Mouse (Mus musculus) gastrocnemius, adult 2 months (tissue): ENCODE results near the gene Gm49391. TPM values are rescaled to one million over a fixed set of nuclear protein-coding genes. Genes with fewer than 3 reads are reported as not detected.
"Not testable (repeated sequence)": the region's sequence is repeated elsewhere in the genome, so short reads cannot be mapped to it uniquely, and the experiment has no call there.

Source experiments
- DNase-seq: peaks from one replicate; pipeline ENCODE4 v3.0.0; 2022
- H3K27ac ChIP-seq: fragments of 200-600 bp; 2 replicates; pipeline ENCODE4 v1.8.1; 2022; ENCODE audit warnings: mild to moderate bottlenecking
- H3K4me3 ChIP-seq: fragments of 200-600 bp; 2 replicates; pipeline ENCODE4 v1.8.1; 2022; ENCODE audit warnings: mild to moderate bottlenecking, moderate library complexity
- CTCF ChIP-seq: fragments of 200-600 bp; IDR thresholded peaks from 2 replicates; pipeline ENCODE4 v1.8.1; 2022; ENCODE audit warnings: antibody characterized with exemption, mild to moderate bottlenecking, moderate library complexity
- intact Hi-C: fragments of 180-260 bp; cut with DNase I; formaldehyde crosslinking; loops from one replicate; pipeline ENCODE4 v1.15.1; 2025
- long read RNA-seq, 2 experiments: library from polyadenylated mRNA; stranded (forward); transcript quantifications; one replicate each; pipeline ENCODE4 v2.0.0; 2021
- total RNA-seq, 2 experiments: library from RNA; stranded (reverse); gene quantifications; 2 replicates each; pipeline ENCODE4 v1.2.3; 2021

The Gm49391 gene
- 1 to 10 TPM in 1 of 2 experiments, not detected in 1; 4.7 TPM for total RNA-seq
- long read RNA-seq, experiment 1 = 0 reads
- long read RNA-seq, experiment 2 = 0 reads

DNA sequence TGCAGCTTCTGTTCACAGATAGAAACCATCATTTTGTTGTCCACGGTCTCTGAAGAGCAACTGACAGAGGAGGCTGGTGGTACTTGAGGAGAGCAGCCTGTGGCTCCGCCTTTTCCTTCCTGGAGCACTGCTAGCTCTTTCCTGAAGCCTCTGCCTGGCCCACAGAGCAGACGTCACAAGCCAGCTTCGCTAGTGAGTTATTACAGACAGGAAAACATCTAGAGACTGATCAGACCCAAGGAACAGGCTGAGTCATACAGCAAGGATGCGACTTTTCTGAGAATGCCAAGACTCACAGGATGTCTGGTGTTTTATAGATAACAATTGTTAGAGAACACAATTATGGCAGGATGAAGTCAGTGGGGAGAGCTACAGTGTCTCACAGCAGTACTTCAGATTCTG, at the start of gene Gm49391, which contains the start of gene Ctla2a:
TSS of gene Gm49391 (minus strand) at position 72 of the 402 bp plus-strand sequence.
TSS of gene Ctla2a (minus strand) at position 126 of the 402 bp plus-strand sequence.
- intact Hi-C loops = loop anchor here (1.0 kb wide), 1 partner anchor 39 kb away; the partner anchor contains the start of gene Ctla2b
- peak; percentile 25 for DNase-seq
- TF ChIP-seq CTCF = no peak
- Histone ChIP-seq H3K4me3 (peak within 1 kb of the TSS; percentile 59), H3K27ac (peak within 1 kb of the TSS; percentile 80)

- DNase-seq, H3K4me3 ChIP-seq, H3K27ac ChIP-seq, intact Hi-C loops: not testable (repeated sequence)
- TF ChIP-seq CTCF = 0 out of 2 replicates have a peak, but pooled peaks have one; percentile 11
Measured at GRCm38 (mm10) chr13:60972319-60972718, 35.9 kb upstream of the Gm49391 start.

GRCm38 (mm10) chr13:60963985-60964384, 27.6 kb upstream of the Gm49391 start:
- H3K27ac ChIP-seq, DNase-seq, H3K4me3 ChIP-seq, intact Hi-C loops: not testable (repeated sequence)
- TF ChIP-seq CTCF = peak; percentile 17; the same call in 1 of the 2 replicates

GRCm38 (mm10) chr13:60961706-60962105, 25.3 kb upstream of the Gm49391 start:
- no peak for TF ChIP-seq CTCF
- Histone ChIP-seq H3K4me3 (no peak overlapping the region), H3K27ac (no peak overlapping the region)
- intact Hi-C loops = no loop called here
- no peak for DNase-seq

GRCm38 (mm10) chr13:60941884-60942283, 5.5 kb upstream of the Gm49391 start, which contains the start of gene Tpbpa:
TSS of gene Tpbpa (minus strand) at chr13:60941984.
- DNase-seq, H3K4me3 ChIP-seq, intact Hi-C loops, H3K27ac ChIP-seq: not testable (repeated sequence)

GRCm38 (mm10) chr13:60935490-60935889, 881 bp downstream of the Gm49391 start, which contains the start of gene Gm49393:
TSS of gene Gm49393 (minus strand) at chr13:60935590.
- intact Hi-C loops, DNase-seq: not testable (repeated sequence)
- Histone ChIP-seq H3K4me3 (peak within 1 kb of the TSS; percentile 59), H3K27ac (peak within 1 kb of the TSS; percentile 80)

DNA sequence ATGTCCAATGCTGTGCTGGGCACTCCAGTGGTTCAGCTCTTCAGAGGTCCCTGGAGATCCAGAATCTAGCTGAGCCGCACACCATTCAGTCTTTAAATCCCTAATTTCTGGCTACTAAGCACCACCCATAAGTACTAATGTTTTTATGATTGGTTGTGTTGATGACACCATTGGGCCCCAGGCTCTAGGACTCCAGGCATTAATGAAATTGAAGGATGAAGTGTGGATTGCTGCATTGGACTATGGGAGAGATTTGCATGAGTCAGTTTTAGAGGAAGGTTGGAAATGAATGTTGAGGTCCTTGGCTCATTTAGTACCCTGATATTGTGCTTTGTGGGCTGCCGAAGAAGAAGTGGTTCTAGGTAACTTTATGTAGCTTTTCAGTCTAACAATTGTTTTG, 31.6 kb downstream of the Gm49391 start, which contains the start of gene Tpbpb:
TSS of gene Tpbpb (minus strand) at position 101 of the 400 bp plus-strand sequence.
- H3K27ac ChIP-seq, intact Hi-C loops, H3K4me3 ChIP-seq, DNase-seq: not testable (repeated sequence)

DNA sequence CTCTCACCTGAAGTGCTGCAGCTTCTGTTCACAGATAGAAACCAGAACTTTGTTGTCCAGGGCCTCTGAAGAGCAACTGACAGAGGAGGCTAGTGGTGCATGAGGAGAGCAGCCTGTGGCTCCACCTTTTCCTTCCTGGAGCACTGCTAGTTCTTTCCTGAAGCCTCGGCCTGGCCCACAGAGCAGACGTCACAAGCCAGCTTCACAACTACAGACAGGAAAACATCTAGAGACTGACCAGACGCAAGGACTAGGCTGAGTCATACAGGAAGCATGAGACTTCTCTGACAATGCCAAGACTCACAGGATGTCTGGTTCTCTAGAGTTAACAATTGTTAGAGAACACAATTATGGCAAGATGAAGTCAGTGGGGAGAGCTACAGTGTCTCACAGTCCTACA, 39.0 kb downstream of the Gm49391 start, which contains the start of gene Ctla2b:
TSS of gene Ctla2b (minus strand) at position 120 of the 400 bp plus-strand sequence.
- intact Hi-C loops = loop anchor here (1.0 to 10.0 kb wide), 2 partner anchors 39 to 53 kb away; partner anchors contain the start of genes Ctla2a and Gm49391
- Histone ChIP-seq H3K27ac (peak within 1 kb of the TSS; percentile 81), H3K4me3 (peak within 1 kb of the TSS; percentile 54)
- DNase-seq = peak; percentile 56
- TF ChIP-seq CTCF = no peak

GRCm38 (mm10) chr13:60896794-60897193, 39.6 kb downstream of the Gm49391 start, which contains the start of gene Gm49392:
TSS of gene Gm49392 (minus strand) at chr13:60896894.
- Histone ChIP-seq H3K27ac (peak within 1 kb of the TSS; percentile 81), H3K4me3 (peak within 1 kb of the TSS; percentile 54)
- DNase-seq = not testable (repeated sequence)
- intact Hi-C loops = loop anchor here (1.0 to 10.0 kb wide), 2 partner anchors 40 to 52 kb away; partner anchors contain the start of genes Ctla2a and Gm49391

DNA sequence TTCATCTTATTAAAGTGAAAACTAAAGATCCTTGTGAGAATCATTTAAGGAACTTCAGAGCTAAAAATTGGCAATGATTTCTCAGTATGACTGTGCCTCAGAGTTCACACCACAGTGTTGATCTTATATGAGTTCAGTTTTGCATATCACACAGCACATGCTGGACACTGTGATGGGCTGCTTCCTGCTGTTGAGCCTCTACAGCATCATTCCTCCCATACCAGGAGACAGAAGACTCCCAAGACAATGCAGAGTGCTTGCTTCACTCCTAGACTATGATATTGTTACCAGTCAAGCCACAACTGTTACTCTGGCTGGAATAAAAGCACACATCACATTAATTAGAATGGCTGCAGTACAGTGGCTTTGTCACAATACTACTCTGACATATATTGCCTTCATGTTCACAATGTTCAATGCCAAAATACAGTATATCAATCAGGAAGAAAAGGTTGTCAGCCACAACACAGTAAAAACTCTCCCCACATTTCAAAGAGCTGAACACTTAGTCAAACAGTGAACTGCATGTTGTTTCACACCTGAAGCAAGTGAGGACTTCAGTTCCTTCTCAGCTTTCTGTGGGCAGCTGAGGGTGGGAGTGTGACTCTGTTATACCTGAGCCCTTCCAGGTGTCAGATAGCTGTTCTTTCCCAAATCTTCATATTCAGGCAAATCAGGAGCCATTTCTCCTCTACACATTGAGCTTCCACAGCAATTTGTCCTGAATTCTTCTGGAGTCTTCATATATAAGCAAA, 40.8 kb downstream of the Gm49391 start:
- no peak for DNase-seq
- H3K27ac ChIP-seq = no peak overlapping the region
- no peak for TF ChIP-seq CTCF
- intact Hi-C loops = loop anchor here (10.0 kb wide), 1 partner anchor 51 kb away; no protein-coding TSS in a partner anchor
- no peak overlapping the region for H3K4me3 ChIP-seq

- TF ChIP-seq CTCF = no peak
- intact Hi-C loops = loop anchor here (10.0 kb wide), 1 partner anchor 48 kb away; no protein-coding TSS in a partner anchor
- Histone ChIP-seq H3K27ac (no peak overlapping the region), H3K4me3 (no peak overlapping the region)
- DNase-seq = no peak
Measured at GRCm38 (mm10) chr13:60892301-60892700, 44.1 kb downstream of the Gm49391 start.

DNA sequence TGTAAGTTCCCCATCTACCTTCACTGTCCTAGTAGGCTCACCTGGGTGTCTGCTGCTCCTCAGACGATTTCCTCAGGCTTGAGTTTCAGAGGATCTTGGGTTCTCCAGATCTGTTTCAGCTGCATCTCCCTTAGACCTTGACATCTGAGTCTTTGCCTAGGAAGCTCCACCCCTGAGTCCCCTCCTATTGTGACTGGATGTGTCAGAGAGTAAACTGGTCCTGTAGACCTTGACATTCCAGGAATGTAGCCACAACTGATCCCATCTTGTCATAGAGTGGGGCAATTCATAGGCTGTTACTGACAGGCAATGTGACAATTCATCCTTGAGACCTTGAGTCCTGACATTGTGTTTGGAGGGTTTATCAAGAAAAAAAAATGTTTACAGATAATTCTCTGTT, 72.1 kb downstream of the Gm49391 start, which contains the start of gene 4930486L24Rik:
TSS of gene 4930486L24Rik (minus strand) at position 195 of the 400 bp plus-strand sequence.
- TF ChIP-seq CTCF = no peak
- Histone ChIP-seq H3K4me3 (no peak within 1 kb of the TSS), H3K27ac (no peak within 1 kb of the TSS)
- DNase-seq = no peak
- intact Hi-C loops = no loop called here
